Mouse (Mus musculus): ENCODE measurements around the gene Kif6.

DNA sequence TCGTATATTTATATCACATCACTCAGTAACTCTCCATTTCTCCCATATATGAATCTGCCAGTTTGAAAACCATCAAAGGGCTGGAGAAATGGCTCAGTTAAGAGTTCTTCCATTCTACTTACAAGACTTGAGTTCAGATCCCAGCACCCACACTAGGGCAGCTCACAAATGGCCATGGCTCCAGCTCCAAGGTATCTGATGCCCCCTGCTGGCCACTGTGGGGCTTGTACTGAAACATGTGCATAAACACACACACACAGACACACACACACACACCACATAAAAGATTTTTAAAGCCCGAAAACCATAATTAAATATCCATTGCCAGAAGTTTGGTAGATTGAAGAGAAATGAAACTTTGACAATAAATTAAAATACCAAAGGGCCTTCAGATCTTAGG is 111.3 kb downstream of the Kif6 start:
- TF ChIP-seq EP300 (IDR thresholded peaks at IDR 0.05; ENCODE audit: low read depth) (no peak), CTCF (IDR thresholded peaks at IDR 0.05; ENCODE audit: low read depth) (no peak)
